Mouse (Mus musculus) cerebellum, adult 9-10 months (tissue): ENCODE results near the gene Smndc1.
A peak's percentile ranks its signal among the peaks of the same experiment; 100 is the strongest.

ENCODE experiments used
- DNase-seq: peaks from one replicate; pipeline ENCODE4 v3.0.0; 2022

Smndc1 gene

GRCm38 (mm10) chr19:53335241-53335640 lies 55.1 kb downstream of the Smndc1 start:
- DNase-seq: no peak

GRCm38 (mm10) chr19:53333730-53334129 lies 56.6 kb downstream of the Smndc1 start:
- DNase-seq: no peak

GRCm38 (mm10) chr19:53331882-53332500 lies 58.4 kb downstream of the Smndc1 start:
- no peak for DNase-seq

GRCm38 (mm10) chr19:53329992-53330381 lies 60.4 kb downstream of the Smndc1 start:
- peak; percentile 84 for DNase-seq
